Mouse (Mus musculus) layer of hippocampus, postnatal 10 days (tissue): ENCODE data around the gene Immp2l. TPM values are rescaled to one million over a fixed set of nuclear protein-coding genes. Genes with fewer than 3 reads are reported as not detected.
A peak's percentile ranks its signal among the peaks of the same experiment; 100 is the strongest.
"Not testable (repeated sequence)": the region's sequence is repeated elsewhere in the genome, so short reads cannot be mapped to it uniquely, and the experiment has no call there.

ENCODE experiments used
- DNase-seq, 2 experiments: peaks; one replicate each; pipeline ENCODE4 v3.0.0; 2021; ENCODE audit warnings: low spot score in 2 of 2
- long read RNA-seq: library from polyadenylated mRNA; stranded (forward); transcript quantifications from one replicate; pipeline ENCODE4 v2.0.0, GENCODE M21; 2023
- total RNA-seq, 2 experiments: library from RNA; stranded (reverse); gene quantifications; 2 replicates each; pipeline ENCODE4 v1.2.3; 2021

The Immp2l gene
- total RNA-seq: 1 to 10 TPM; 3.3 to 5.7 TPM
- long read RNA-seq, partial matches to known transcripts: 0 of 5 reads
- long read RNA-seq, other reads (novel, unspliced or antisense): 4 of 5 reads

DNA sequence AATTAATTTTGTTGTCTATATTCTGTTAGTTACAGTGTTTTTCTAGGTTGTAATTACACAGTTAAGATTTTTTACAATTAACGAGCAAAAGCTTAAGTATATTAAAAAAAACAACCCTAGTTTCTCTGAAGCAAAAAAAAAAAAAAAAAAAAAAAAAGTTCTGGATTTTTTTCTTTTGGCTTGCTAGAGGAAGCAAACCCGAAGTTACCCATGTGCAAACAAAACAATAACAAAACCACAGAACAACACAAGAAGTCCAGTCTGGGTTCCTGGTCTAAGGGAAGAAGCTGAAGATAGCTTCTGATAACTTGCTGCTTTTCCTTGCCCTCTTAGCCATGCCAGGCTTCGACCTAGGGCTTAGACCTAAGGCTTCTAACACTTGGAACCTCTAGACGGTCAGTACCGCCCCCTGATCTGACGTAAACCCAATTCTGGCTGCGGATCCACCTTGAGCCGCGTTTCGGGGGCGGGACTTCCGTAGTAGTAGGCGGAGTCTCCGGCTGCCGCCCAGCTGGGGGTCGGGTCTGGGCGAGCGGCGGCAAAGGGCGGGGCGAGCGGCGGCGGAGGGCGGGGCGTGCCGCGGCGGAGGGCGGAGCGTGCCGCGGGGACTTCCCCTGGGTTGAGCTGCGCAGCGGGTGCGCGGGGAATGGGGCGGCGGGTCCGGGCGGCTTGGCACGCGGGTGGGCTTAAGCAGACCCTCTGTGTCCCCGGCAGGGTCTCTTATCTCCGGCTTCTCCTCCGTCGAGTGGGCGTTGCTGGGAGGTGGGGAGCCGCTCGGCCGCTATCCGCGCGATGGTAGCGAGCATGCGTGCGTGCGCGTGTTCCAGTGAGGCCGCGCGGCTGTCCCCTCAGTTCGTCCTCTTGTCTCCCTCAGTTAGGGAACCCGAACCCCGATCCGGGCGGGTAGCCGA, at the start of gene Immp2l:
Immp2l (plus strand) TSS at position 580 of the 911 bp plus-strand sequence.
- DNase-seq: peak; percentile 94 to 95

DNA sequence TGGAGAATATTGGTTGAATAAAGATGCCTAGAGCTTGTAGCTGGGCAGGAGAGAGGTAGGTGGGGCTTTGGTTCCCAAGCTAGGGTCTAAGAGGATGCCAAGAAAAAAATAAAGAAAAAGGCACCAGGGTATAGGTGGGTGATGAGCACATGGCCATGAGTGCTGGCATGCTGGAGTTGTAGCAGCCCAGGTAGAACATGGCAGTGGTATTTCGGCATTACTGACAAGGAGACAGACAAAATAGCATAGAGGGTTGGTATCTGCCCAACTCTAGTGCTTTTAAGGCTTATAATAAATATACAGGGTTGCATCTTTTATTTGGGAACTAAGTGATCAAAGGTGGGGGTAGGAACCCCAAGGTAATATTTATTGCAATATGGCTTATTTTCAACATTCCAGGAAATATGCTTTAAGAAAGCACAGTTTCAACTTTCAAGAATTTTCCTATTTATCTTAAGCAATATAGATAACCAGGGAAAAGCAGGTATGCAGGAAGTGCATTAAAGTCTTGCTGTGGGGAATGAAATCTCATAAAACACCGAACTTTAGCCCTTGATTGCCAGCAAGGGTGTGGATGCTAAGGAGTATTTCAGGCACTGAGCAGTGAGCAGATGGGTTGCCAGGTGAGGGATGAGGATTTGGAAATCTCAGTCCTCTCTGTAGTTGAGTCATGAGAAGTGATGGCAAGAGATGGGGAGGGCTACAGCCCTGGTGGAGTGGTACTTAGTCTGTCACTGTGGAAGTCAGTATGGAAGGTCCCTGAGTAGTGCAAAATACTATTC, 45.0 kb upstream of the Immp2l start:
- no peak for DNase-seq

DNA sequence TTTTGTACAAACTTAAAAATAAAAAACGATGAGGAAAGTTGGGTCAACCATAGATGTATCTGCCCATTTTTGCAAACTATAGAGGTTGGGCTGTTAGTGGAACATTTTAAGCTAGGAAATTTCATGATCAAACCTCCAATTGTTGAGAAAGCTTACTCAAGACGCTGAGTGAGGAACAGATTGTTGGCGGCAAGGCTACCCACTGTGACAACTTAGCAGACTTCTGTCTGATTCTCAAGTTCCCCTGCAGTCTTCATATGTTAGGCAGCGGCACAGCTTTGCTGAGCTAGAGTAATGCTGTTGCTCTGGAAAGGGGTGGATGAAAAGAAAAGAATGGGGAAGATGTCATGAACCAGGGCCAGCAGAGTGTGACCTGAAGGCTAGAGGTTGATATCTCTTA, 44.2 kb upstream of the Immp2l start:
- DNase-seq: no peak

DNA sequence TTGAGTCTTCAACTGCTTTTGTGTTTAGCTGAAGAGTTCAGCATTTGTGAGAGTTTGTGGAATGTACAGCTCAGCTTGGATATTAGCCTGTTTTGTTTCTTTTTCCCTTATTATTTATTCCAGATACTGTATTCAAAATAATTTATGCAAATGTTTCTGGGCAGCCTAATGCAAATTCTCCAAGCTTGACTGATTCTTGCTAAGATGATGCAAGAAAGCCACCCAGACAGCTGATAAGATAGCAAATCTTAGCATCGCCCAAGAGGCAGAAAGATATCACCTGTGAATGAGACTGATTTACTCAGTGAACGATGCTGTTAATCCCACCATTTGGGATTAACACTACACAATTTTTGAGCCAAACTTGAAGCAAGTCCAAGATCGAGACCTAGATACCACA, 43.7 kb upstream of the Immp2l start:
- DNase-seq: no peak

GRCm38 (mm10) chr12:40983021-40983420, 40.9 kb upstream of the Immp2l start:
- DNase-seq: no peak

GRCm38 (mm10) chr12:40984735-40985134, 39.2 kb upstream of the Immp2l start:
- DNase-seq: no peak

GRCm38 (mm10) chr12:40985791-40986190, 38.1 kb upstream of the Immp2l start:
- no peak for DNase-seq

DNA sequence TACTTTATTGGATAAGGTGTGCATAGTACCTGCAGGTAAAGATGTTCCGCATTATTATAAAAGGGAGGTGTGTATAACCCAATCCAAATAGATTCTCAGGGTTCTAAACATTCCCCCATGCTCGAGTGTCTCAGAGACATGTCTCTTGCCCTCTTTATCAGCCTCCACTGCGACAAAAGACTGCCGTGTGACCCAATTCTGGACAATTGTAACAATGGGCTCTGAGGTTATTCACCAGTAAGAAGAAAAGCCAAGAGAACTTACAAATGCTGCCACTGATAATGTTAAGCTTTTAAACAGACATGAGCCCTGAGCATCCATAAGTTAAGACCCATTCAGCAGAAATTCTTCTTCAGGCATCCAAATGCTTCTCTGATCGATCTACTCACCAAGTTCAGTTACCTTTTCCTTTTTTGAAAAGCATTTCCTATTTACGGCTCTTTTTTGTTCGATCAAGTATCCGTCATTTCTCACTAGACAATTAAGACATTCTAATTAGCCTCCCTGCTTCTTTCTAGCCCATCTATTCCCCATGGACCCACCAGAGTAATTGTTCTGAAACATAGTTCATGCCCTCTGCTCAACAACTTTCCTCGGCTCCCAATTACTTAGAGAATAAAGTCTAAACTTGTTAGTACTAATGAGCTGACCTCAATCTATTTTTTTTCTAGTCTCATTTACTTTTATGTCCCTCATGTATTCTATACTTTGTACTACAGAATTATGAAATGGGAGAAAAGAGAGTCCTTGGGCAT, 35.4 kb upstream of the Immp2l start:
- no peak for DNase-seq

GRCm38 (mm10) chr12:40991647-40992046, 32.2 kb upstream of the Immp2l start:
- no peak for DNase-seq

DNA sequence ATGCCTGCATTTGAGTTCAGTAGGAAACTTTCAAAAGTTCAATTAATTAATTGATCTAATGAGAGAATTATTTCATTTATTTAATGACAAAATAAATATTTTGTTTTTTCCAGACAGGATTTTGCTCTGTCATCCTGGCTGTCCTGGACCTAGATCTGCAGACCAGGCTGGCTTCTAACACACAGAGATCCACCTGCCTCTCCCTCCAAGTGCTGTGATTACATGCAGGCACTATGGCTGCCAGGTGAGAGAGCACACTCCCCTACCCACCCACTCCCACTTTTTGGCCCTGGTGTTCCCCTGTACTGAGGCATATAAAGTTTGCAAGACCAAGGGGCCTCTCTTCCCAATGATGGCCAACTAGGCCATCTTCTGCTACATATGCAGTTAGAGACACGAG, 31.7 kb upstream of the Immp2l start:
- DNase-seq: not testable (repeated sequence)

GRCm38 (mm10) chr12:40994846-40995245, 29.0 kb upstream of the Immp2l start:
- DNase-seq: no peak

DNA sequence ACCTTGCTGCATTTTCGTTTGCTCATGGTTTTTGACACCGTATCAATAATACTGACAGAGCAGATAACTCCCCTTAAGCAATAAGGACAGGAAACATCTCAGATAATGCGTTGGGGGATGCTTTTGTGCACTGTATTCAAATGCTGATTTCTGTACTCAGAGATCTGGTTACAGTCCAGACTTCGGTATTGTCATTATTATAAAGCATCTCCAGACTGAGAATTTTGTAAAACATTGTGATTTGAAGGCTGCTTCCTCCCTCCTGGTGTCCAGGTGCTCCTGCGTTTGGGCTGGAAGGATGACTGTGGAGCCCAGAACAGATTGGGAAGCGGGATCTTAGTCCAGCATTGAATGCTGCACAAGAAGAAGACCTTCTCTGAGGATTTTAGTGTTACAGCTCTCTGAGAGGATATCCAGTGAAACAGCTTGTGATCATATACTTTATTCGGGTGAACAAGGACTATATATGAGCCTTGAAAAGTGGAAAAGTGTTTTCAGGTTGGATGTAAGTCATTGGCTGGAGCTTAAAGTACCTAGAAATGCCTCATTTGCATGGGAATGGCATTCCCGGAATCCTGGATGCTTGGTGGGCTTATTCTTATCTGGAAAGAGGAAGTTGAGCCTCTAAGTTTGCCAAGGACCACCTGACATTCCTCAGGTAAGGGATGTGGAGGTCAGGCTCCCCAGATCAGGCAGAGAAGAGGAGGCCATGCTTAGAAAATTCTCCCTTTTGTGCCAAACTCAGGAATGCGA, 28.1 kb upstream of the Immp2l start:
- no peak for DNase-seq

- DNase-seq: no peak
Observed at GRCm38 (mm10) chr12:41022516-41022915, 1.4 kb upstream of the Immp2l start.

- no peak for DNase-seq
Observed at GRCm38 (mm10) chr12:41024512-41024911, 622 bp downstream of the Immp2l start.

- no peak for DNase-seq
Observed at GRCm38 (mm10) chr12:41027485-41027884, 3.6 kb downstream of the Immp2l start.

GRCm38 (mm10) chr12:41031119-41031518, 7.2 kb downstream of the Immp2l start:
- no peak for DNase-seq

GRCm38 (mm10) chr12:41033196-41033595, 9.3 kb downstream of the Immp2l start:
- DNase-seq: peak in 1 of 2 experiments; percentile 8

DNA sequence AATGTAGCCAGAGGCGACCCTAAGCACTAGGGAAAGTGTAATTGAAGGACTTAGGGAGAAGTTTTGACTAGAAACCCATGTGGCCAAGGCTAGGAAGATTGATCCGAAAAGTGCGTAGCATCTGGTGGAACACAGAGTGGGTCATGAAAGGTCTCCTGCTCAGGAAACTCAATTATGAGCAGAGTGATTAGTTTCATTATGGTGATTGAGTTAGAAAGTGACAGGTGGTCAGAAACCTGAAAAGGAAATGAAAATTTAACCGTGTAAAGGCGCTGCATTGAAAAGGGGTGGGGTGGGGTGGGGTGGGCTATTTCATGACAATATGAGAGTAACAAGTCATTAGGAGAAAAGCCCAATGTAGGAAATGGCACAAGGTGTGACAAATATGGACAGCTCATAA, 15.9 kb downstream of the Immp2l start:
- no peak for DNase-seq

DNA sequence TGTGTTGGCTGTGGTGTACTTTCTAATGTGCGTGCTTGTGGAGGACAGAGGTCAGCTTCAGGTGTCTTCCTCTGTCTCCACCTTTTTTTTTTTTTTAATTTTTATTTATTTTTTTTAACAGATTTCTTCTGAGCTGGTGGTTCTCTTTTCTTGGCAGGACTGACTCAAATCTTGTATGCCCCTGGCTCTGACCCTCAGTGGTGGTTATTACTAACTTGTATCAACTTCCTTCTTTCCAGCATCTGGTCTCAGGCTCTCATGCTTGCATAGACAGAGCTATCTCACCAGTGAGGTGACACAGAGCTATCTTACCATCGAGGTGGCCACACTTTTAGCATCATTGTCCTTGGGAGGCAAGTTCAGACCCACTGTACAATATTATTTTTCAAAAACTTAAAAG, 17.8 kb downstream of the Immp2l start:
- DNase-seq: no peak

- no peak for DNase-seq
Observed at GRCm38 (mm10) chr12:41044493-41045132, 20.7 kb downstream of the Immp2l start.
